Mouse (Mus musculus): ENCODE measurements around the gene E130308A19Rik.
A peak's percentile ranks its signal among the peaks of the same experiment; 100 is the strongest.

Gene E130308A19Rik

GRCm38 (mm10) chr4:59625998-59626910, at the start of gene E130308A19Rik:
Gene E130308A19Rik, plus strand, starts transcription at chr4:59626211.
- DNase-seq (ENCODE audit: extremely low read depth, insufficient read length, low spot score) = peak; percentile 91

GRCm38 (mm10) chr4:59580495-59581281, 45.3 kb upstream of the E130308A19Rik start:
- peak; percentile 36 for DNase-seq (ENCODE audit: extremely low read depth, insufficient read length, low spot score)

GRCm38 (mm10) chr4:59581314-59582185, 44.5 kb upstream of the E130308A19Rik start, which contains the start of gene Hsdl2:
Gene Hsdl2, plus strand, starts transcription at chr4:59581563.
- peak; percentile 100 for DNase-seq (ENCODE audit: extremely low read depth, insufficient read length, low spot score)

GRCm38 (mm10) chr4:59582186-59582585, 43.8 kb upstream of the E130308A19Rik start:
- DNase-seq (ENCODE audit: extremely low read depth, insufficient read length, low spot score) = no peak

- DNase-seq (ENCODE audit: extremely low read depth, insufficient read length, low spot score) = no peak
Observed at GRCm38 (mm10) chr4:59585097-59585496, 40.9 kb upstream of the E130308A19Rik start.

GRCm38 (mm10) chr4:59587215-59587871, 38.7 kb upstream of the E130308A19Rik start:
- DNase-seq (ENCODE audit: extremely low read depth, insufficient read length, low spot score) = no peak

GRCm38 (mm10) chr4:59587872-59588226, 38.2 kb upstream of the E130308A19Rik start:
- no peak for DNase-seq (ENCODE audit: extremely low read depth, insufficient read length, low spot score)

GRCm38 (mm10) chr4:59594614-59595013, 31.4 kb upstream of the E130308A19Rik start:
- DNase-seq (ENCODE audit: extremely low read depth, insufficient read length, low spot score) = no peak

GRCm38 (mm10) chr4:59596556-59596955, 29.5 kb upstream of the E130308A19Rik start:
- DNase-seq (ENCODE audit: extremely low read depth, insufficient read length, low spot score) = no peak

- DNase-seq (ENCODE audit: extremely low read depth, insufficient read length, low spot score) = no peak
Observed at GRCm38 (mm10) chr4:59602704-59603103, 23.3 kb upstream of the E130308A19Rik start.

- no peak for DNase-seq (ENCODE audit: extremely low read depth, insufficient read length, low spot score)
Observed at GRCm38 (mm10) chr4:59604892-59605291, 21.1 kb upstream of the E130308A19Rik start.

- DNase-seq (ENCODE audit: extremely low read depth, insufficient read length, low spot score) = no peak
Observed at GRCm38 (mm10) chr4:59605501-59605900, 20.5 kb upstream of the E130308A19Rik start.

GRCm38 (mm10) chr4:59610411-59610810, 15.6 kb upstream of the E130308A19Rik start:
- DNase-seq (ENCODE audit: extremely low read depth, insufficient read length, low spot score) = no peak

- DNase-seq (ENCODE audit: extremely low read depth, insufficient read length, low spot score) = peak; percentile 40
Observed at GRCm38 (mm10) chr4:59614986-59615385, 11.0 kb upstream of the E130308A19Rik start.

GRCm38 (mm10) chr4:59619611-59620245, 6.3 kb upstream of the E130308A19Rik start:
- no peak for DNase-seq (ENCODE audit: extremely low read depth, insufficient read length, low spot score)

- DNase-seq (ENCODE audit: extremely low read depth, insufficient read length, low spot score) = no peak
Observed at GRCm38 (mm10) chr4:59625676-59625997, 374 bp upstream of the E130308A19Rik start.

- DNase-seq (ENCODE audit: extremely low read depth, insufficient read length, low spot score) = no peak
Observed at GRCm38 (mm10) chr4:59628255-59628654, 2.2 kb downstream of the E130308A19Rik start.

- no peak for DNase-seq (ENCODE audit: extremely low read depth, insufficient read length, low spot score)
Observed at GRCm38 (mm10) chr4:59629076-59629874, 3.3 kb downstream of the E130308A19Rik start.

- no peak for DNase-seq (ENCODE audit: extremely low read depth, insufficient read length, low spot score)
Observed at GRCm38 (mm10) chr4:59630122-59630521, 4.1 kb downstream of the E130308A19Rik start.

Measured in 3134 (cell line).